8 mouse cellular contexts compared by ENCODE assay signal in the genomic region with DNA sequence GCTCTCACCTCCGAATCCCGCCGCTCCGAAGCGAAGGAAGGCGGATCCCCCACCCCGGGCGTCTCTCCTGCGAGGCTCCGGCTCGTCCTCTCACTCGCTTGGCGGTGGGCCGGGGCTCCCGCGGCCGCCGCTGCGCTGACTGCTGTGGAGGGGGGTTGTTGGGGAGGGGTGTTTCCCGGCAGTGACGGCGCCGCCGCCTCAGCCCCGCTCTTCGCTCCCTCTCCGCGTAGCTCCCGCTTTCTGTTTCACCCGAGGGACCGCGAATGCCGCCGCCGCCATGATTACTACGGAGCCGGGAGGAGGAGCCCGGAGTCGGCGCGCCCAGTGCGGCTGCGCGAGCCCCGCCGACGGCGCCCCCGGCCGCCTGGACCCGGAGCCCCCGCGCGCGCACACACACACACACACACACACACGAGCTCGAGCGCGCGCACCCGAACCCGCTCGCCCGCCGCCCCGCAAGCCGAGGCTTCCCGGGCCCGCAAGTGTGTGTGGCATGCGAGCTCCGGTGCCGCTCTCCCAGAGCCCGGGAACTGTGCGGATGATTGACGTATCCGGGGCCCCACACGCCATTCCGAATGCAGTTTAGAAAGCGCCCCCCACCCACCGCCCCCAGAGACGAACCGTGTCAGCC. TPM values are rescaled to one million over a fixed set of nuclear protein-coding genes. Genes with fewer than 3 reads are reported as not detected.
DNase-seq lines count a peak whose midpoint lies in the region; ATAC-seq lines count a peak whose summit lies in the region.

Gene Fndc3a, minus strand, starts transcription at position 294 of the 631 bp plus-strand sequence.

- DNase-seq in Muller cell, postnatal 12 days (ENCODE audit: inconsistent ontology term): peak; percentile 92
- DNase-seq in cerebellum, adult 8-10 months: peak; percentile 68
- peak; percentile 78 for DNase-seq in frontal cortex, postnatal 14 days (ENCODE audit: low spot score in 2 of 2)
- peak; percentile 84 to 88 for DNase-seq in layer of hippocampus, postnatal 14 days (ENCODE audit: low spot score in 2 of 2)
- DNase-seq in lung, postnatal 10 days: peak; percentile 90
- DNase-seq in ovary, postnatal 14 days (ENCODE audit: low spot score): peak; percentile 75
- peak; percentile 92 for DNase-seq in thymus, postnatal 14 days

- no peaks in the 10 kb centered on the region for H3K9me3 ChIP-seq in hindbrain, embryonic 12.5 days (replicated peaks)

- ATAC-seq in hindbrain, embryonic 12.5 days (ENCODE audit: low FRiP score): peak; percentile 95

- no peaks in the 10 kb centered on the region for H3K36me3 ChIP-seq in hindbrain, embryonic 12.5 days

- H3K4me1 ChIP-seq in hindbrain, embryonic 12.5 days: peaks cover 7% of the 10 kb centered on the region; the same call in 1 of the 2 replicates

- peak within 1 kb of the TSS; percentile 72 for H3K4me3 ChIP-seq in hindbrain, embryonic 12.5 days

- H3K4me2 ChIP-seq in hindbrain, embryonic 12.5 days (replicated peaks): peak within 1 kb of the TSS; percentile 80

- peak within 1 kb of the TSS; percentile 86 for H3K9ac ChIP-seq in hindbrain, embryonic 12.5 days

- H3K27ac ChIP-seq in hindbrain, embryonic 12.5 days: peak within 1 kb of the TSS; percentile 89

- peaks cover 11% of the 10 kb centered on the region; the same call in 1 of the 2 replicates for H3K27me3 ChIP-seq in hindbrain, embryonic 12.5 days

- WGBS in hindbrain, embryonic 12.5 days: 0% methylated on average over 48 of the region's 82 CpGs

RNA-seq across cellular contexts. Expression of gene Fndc3a, which starts in this region (rescaled TPM):
- polyA plus RNA-seq in hindbrain, embryonic 12.5 days (2016; fragmentation: Nextera tagmentation; extraction: Ambion mirVana): 46.9 and 49.8 TPM in 2 replicates
- total RNA-seq in layer of hippocampus, postnatal 14 days (2021): 10 to 100 TPM; 39.2 to 39.6 TPM

Comparison
In these comparisons a context has a peak if more than half of its experiments do, and no peak if none do; other contexts are left out.
1. Peak in every context shown above with its lines: DNase-seq, ATAC-seq, H3K4me3 ChIP-seq and H3K27ac ChIP-seq.